Mouse (Mus musculus): Measurements from ENCODE around the gene Bend3. TPM values are rescaled to one million over a fixed set of nuclear protein-coding genes. Genes with fewer than 3 reads are reported as not detected.
A peak's percentile ranks its signal among the peaks of the same experiment; 100 is the strongest.

Bend3 gene
- polyA plus RNA-seq, 1 experiment from 2014 or later = 4.1 TPM

GRCm38 (mm10) chr10:43489139-43489538, 10.5 kb downstream of the Bend3 start:
- 0 out of 2 replicates have a peak, but pooled peaks have one; percentile 3 for ATAC-seq (ENCODE audit: low FRiP score, low TSS enrichment)
- Histone ChIP-seq H3K27me3 (ENCODE audit: insufficient read depth, low read length) (no peaks in the 10 kb centered on the region), H3K4me3 (ENCODE audit: low read length) (no peak overlapping the region), H3K36me3 (ENCODE audit: insufficient read depth, low read length) (0 out of 2 replicates have a peak, but pooled peaks cover under 1% of the 10 kb centered on the region), H3K9me3 (ENCODE audit: low read length) (no peaks in the 10 kb centered on the region), H3K4me1 (ENCODE audit: insufficient read depth, low read length) (peaks cover 24% of the 10 kb centered on the region), H3K27ac (ENCODE audit: low read length) (0 out of 2 replicates have a peak overlapping the region, but pooled peaks have one; percentile 71), H3K9ac (replicated peaks; ENCODE audit: low read length) (no peak overlapping the region), H3K4me2 (replicated peaks; ENCODE audit: low read depth, low read length) (no peak overlapping the region)
- WGBS = 83% methylated on average over 7 of the region's 7 CpGs

- no peak overlapping the region for H3K4me2 ChIP-seq (replicated peaks; ENCODE audit: low read depth, low read length)
- H3K9ac ChIP-seq (replicated peaks; ENCODE audit: low read length) = no peak overlapping the region
- no peaks in the 10 kb centered on the region for H3K27me3 ChIP-seq (ENCODE audit: insufficient read depth, low read length)
- no peak overlapping the region for H3K4me3 ChIP-seq (ENCODE audit: low read length)
- H3K9me3 ChIP-seq (ENCODE audit: low read length) = no peaks in the 10 kb centered on the region
- H3K4me1 ChIP-seq (ENCODE audit: insufficient read depth, low read length) = peaks cover 24% of the 10 kb centered on the region
- H3K36me3 ChIP-seq (ENCODE audit: insufficient read depth, low read length) = peaks cover 4% of the 10 kb centered on the region; the same call in 1 of the 2 replicates
- 0 out of 2 replicates have a peak, but pooled peaks have one; percentile 50 for ATAC-seq (ENCODE audit: low FRiP score, low TSS enrichment)
- peak overlapping the region; percentile 71; the same call in 1 of the 2 replicates for H3K27ac ChIP-seq (ENCODE audit: low read length)
- 21% methylated on average over 6 of the region's 6 CpGs for WGBS
Observed at GRCm38 (mm10) chr10:43489550-43489949, 10.9 kb downstream of the Bend3 start.

GRCm38 (mm10) chr10:43490034-43490433, 11.4 kb downstream of the Bend3 start:
- ATAC-seq (ENCODE audit: low FRiP score, low TSS enrichment) = peak; percentile 24; the same call in 1 of the 2 replicates
- H3K9me3 ChIP-seq (ENCODE audit: low read length) = no peaks in the 10 kb centered on the region
- no peaks in the 10 kb centered on the region for H3K27me3 ChIP-seq (ENCODE audit: insufficient read depth, low read length)
- 0 out of 2 replicates have a peak overlapping the region, but pooled peaks have one; percentile 19 for H3K9ac ChIP-seq (replicated peaks; ENCODE audit: low read length)
- H3K4me2 ChIP-seq (replicated peaks; ENCODE audit: low read depth, low read length) = no peak overlapping the region
- H3K4me1 ChIP-seq (ENCODE audit: insufficient read depth, low read length) = peaks cover 24% of the 10 kb centered on the region
- no peak overlapping the region for H3K4me3 ChIP-seq (ENCODE audit: low read length)
- WGBS = 57% methylated on average over 8 of the region's 8 CpGs
- peaks cover 9% of the 10 kb centered on the region; the same call in 1 of the 2 replicates for H3K36me3 ChIP-seq (ENCODE audit: insufficient read depth, low read length)
- peak overlapping the region; percentile 71; the same call in 1 of the 2 replicates for H3K27ac ChIP-seq (ENCODE audit: low read length)

GRCm38 (mm10) chr10:43490846-43491245, 12.2 kb downstream of the Bend3 start:
- WGBS = 72% methylated on average over 5 of the region's 5 CpGs

GRCm38 (mm10) chr10:43502599-43502998, 24.0 kb downstream of the Bend3 start:
- Histone ChIP-seq H3K4me3 (ENCODE audit: low read length) (no peak overlapping the region), H3K4me2 (replicated peaks; ENCODE audit: low read depth, low read length) (no peak overlapping the region), H3K27me3 (ENCODE audit: insufficient read depth, low read length) (no peaks in the 10 kb centered on the region), H3K36me3 (ENCODE audit: insufficient read depth, low read length) (peaks cover 31% of the 10 kb centered on the region), H3K4me1 (ENCODE audit: insufficient read depth, low read length) (no peaks in the 10 kb centered on the region), H3K27ac (ENCODE audit: low read length) (no peak overlapping the region), H3K9me3 (ENCODE audit: low read length) (no peaks in the 10 kb centered on the region), H3K9ac (replicated peaks; ENCODE audit: low read length) (no peak overlapping the region)
- no peak for ATAC-seq (ENCODE audit: low FRiP score, low TSS enrichment)
- WGBS = 98% methylated on average over 4 of the region's 4 CpGs

More at GRCm38 (mm10) chr10:43490846-43491245, 12.2 kb downstream of the Bend3 start:
- H3K9ac ChIP-seq (replicated peaks; ENCODE audit: low read length) = no peak overlapping the region
- peaks cover 24% of the 10 kb centered on the region for H3K4me1 ChIP-seq (ENCODE audit: insufficient read depth, low read length)
- no peak overlapping the region for H3K4me3 ChIP-seq (ENCODE audit: low read length)
- no peak overlapping the region for H3K4me2 ChIP-seq (replicated peaks; ENCODE audit: low read depth, low read length)
- H3K36me3 ChIP-seq (ENCODE audit: insufficient read depth, low read length) = peaks cover 17% of the 10 kb centered on the region
- ATAC-seq (ENCODE audit: low FRiP score, low TSS enrichment) = no peak
- H3K27me3 ChIP-seq (ENCODE audit: insufficient read depth, low read length) = no peaks in the 10 kb centered on the region
- H3K27ac ChIP-seq (ENCODE audit: low read length) = no peak overlapping the region
- no peaks in the 10 kb centered on the region for H3K9me3 ChIP-seq (ENCODE audit: low read length)

- H3K4me2 ChIP-seq (replicated peaks; ENCODE audit: low read depth, low read length) = no peak overlapping the region
- H3K27ac ChIP-seq (ENCODE audit: low read length) = no peak overlapping the region
- H3K36me3 ChIP-seq (ENCODE audit: insufficient read depth, low read length) = peaks cover 19% of the 10 kb centered on the region
- no peak overlapping the region for H3K9ac ChIP-seq (replicated peaks; ENCODE audit: low read length)
- no peaks in the 10 kb centered on the region for H3K4me1 ChIP-seq (ENCODE audit: insufficient read depth, low read length)
- no peak overlapping the region for H3K4me3 ChIP-seq (ENCODE audit: low read length)
- ATAC-seq (ENCODE audit: low FRiP score, low TSS enrichment) = no peak
- no peaks in the 10 kb centered on the region for H3K9me3 ChIP-seq (ENCODE audit: low read length)
- WGBS = 92% methylated on average over 1 of the region's 1 CpGs
- no peaks in the 10 kb centered on the region for H3K27me3 ChIP-seq (ENCODE audit: insufficient read depth, low read length)
Observed at GRCm38 (mm10) chr10:43504291-43504690, 25.7 kb downstream of the Bend3 start.

- ATAC-seq (ENCODE audit: low FRiP score, low TSS enrichment) = no peak
- Histone ChIP-seq H3K4me2 (replicated peaks; ENCODE audit: low read depth, low read length) (no peak overlapping the region), H3K9ac (replicated peaks; ENCODE audit: low read length) (no peak overlapping the region), H3K9me3 (ENCODE audit: low read length) (no peaks in the 10 kb centered on the region), H3K4me3 (ENCODE audit: low read length) (no peak overlapping the region), H3K27ac (ENCODE audit: low read length) (no peak overlapping the region), H3K27me3 (ENCODE audit: insufficient read depth, low read length) (no peaks in the 10 kb centered on the region), H3K36me3 (ENCODE audit: insufficient read depth, low read length) (peaks cover 33% of the 10 kb centered on the region), H3K4me1 (ENCODE audit: insufficient read depth, low read length) (no peaks in the 10 kb centered on the region)
- WGBS = 83% methylated on average over 4 of the region's 4 CpGs
Observed at GRCm38 (mm10) chr10:43507051-43507450, 28.4 kb downstream of the Bend3 start.

GRCm38 (mm10) chr10:43509228-43509627, 30.6 kb downstream of the Bend3 start:
- WGBS = 95% methylated on average over 7 of the region's 7 CpGs
- Histone ChIP-seq H3K4me3 (ENCODE audit: low read length) (no peak overlapping the region), H3K4me2 (replicated peaks; ENCODE audit: low read depth, low read length) (no peak overlapping the region), H3K9ac (replicated peaks; ENCODE audit: low read length) (no peak overlapping the region), H3K27me3 (ENCODE audit: insufficient read depth, low read length) (no peaks in the 10 kb centered on the region), H3K4me1 (ENCODE audit: insufficient read depth, low read length) (no peaks in the 10 kb centered on the region), H3K27ac (ENCODE audit: low read length) (no peak overlapping the region), H3K36me3 (ENCODE audit: insufficient read depth, low read length) (peaks cover 40% of the 10 kb centered on the region), H3K9me3 (ENCODE audit: low read length) (no peaks in the 10 kb centered on the region)
- no peak for ATAC-seq (ENCODE audit: low FRiP score, low TSS enrichment)

GRCm38 (mm10) chr10:43512976-43513375, 34.3 kb downstream of the Bend3 start:
- H3K4me2 ChIP-seq (replicated peaks; ENCODE audit: low read depth, low read length) = no peak overlapping the region
- H3K27me3 ChIP-seq (ENCODE audit: insufficient read depth, low read length) = no peaks in the 10 kb centered on the region
- H3K9me3 ChIP-seq (ENCODE audit: low read length) = no peaks in the 10 kb centered on the region
- no peak overlapping the region for H3K27ac ChIP-seq (ENCODE audit: low read length)
- no peak overlapping the region for H3K4me3 ChIP-seq (ENCODE audit: low read length)
- 84% methylated on average over 10 of the region's 10 CpGs for WGBS
- H3K36me3 ChIP-seq (ENCODE audit: insufficient read depth, low read length) = peaks cover 43% of the 10 kb centered on the region
- H3K9ac ChIP-seq (replicated peaks; ENCODE audit: low read length) = no peak overlapping the region
- no peak for ATAC-seq (ENCODE audit: low FRiP score, low TSS enrichment)
- H3K4me1 ChIP-seq (ENCODE audit: insufficient read depth, low read length) = peaks cover 20% of the 10 kb centered on the region; the same call in 1 of the 2 replicates

- Histone ChIP-seq H3K9me3 (ENCODE audit: low read length) (no peaks in the 10 kb centered on the region), H3K9ac (replicated peaks; ENCODE audit: low read length) (no peak overlapping the region), H3K4me2 (replicated peaks; ENCODE audit: low read depth, low read length) (no peak overlapping the region), H3K36me3 (ENCODE audit: insufficient read depth, low read length) (peaks cover 16% of the 10 kb centered on the region; the same call in 1 of the 2 replicates), H3K27ac (ENCODE audit: low read length) (peak overlapping the region; percentile 92), H3K4me1 (ENCODE audit: insufficient read depth, low read length) (peaks cover 22% of the 10 kb centered on the region; the same call in 1 of the 2 replicates), H3K27me3 (ENCODE audit: insufficient read depth, low read length) (no peaks in the 10 kb centered on the region), H3K4me3 (ENCODE audit: low read length) (no peak overlapping the region)
- WGBS = 50% methylated on average over 6 of the region's 6 CpGs
- peak; percentile 86 for ATAC-seq (ENCODE audit: low FRiP score, low TSS enrichment)
Observed at GRCm38 (mm10) chr10:43516992-43517660, 38.5 kb downstream of the Bend3 start.
